Mouse (Mus musculus): ENCODE measurements around the gene Dnah6. TPM values are rescaled to one million over a fixed set of nuclear protein-coding genes. Genes with fewer than 3 reads are reported as not detected.

The Dnah6 gene
- polyA plus RNA-seq, 1 experiment = 9.9 TPM

DNA sequence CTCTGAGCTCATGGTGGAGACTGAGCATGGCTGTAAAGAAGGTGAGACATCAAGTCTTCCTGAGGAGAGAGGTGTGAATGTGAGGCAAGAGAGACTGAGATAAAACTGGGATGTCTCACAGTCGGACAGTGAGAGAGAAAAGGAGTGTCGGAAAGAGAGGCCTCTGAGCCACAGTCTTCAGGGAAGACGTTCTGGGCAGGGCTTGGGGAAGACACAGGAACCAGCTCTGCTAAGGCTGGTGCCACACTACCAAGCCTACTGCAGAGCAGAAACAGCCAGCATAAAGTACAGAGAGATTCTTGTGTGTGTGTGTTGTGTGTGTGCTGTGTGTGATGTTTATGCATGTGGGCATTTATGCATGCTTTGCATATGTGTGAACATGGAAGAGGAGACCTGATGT lies 156.9 kb downstream of the Dnah6 start:
- Histone ChIP-seq H3K36me3 (ENCODE audit: control insufficient read depth, insufficient read depth, low read length) (no peaks in the 10 kb centered on the region; the same call in 1 of the 2 replicates), H3K4me1 (ENCODE audit: control insufficient read depth, insufficient read depth, low read length) (no peaks in the 10 kb centered on the region; the same call in 1 of the 2 replicates), H3K27ac (ENCODE audit: control insufficient read depth, insufficient read depth, low read depth, low read length) (no peak overlapping the region), H3K4me3 (ENCODE audit: control insufficient read depth, low read depth, low read length) (no peak overlapping the region), H3K27me3 (ENCODE audit: control insufficient read depth, insufficient read depth, low read length) (no peaks in the 10 kb centered on the region)
- no peak for TF ChIP-seq POLR2A (IDR thresholded peaks at IDR 0.05; ENCODE audit: control insufficient read depth, low read depth, low read length)
- TF ChIP-seq CTCF (IDR thresholded peaks at IDR 0.05; ENCODE audit: control insufficient read depth, insufficient read depth, insufficient replicate concordance, low read depth, low read length) = no peak

DNA sequence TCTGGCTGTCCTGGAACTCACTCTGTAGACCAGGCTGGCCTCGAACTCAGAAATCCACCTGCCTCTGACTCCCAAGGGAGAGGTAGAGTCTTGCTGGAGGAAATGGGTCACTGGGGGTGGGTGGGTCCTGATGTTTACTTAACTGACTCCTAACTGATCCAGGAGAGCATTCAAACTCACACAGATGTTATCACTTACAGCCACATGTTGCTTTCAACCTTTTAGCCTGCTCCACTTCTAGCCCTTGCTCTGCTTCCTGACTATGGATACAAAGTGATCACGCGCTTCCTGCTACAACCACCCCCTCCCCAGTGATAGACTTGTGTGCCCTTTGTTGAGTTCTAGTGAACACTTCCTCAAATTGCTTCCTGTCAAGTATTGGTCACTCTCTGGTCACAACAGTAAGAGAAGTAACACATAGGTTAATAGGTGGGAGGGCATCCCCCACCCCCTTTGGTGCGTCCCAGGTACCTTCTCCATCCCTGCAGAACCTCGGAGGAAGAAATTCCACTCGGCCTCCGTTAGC lies 161.8 kb downstream of the Dnah6 start:
- no peaks in the 10 kb centered on the region; the same call in 1 of the 2 replicates for H3K36me3 ChIP-seq (ENCODE audit: control insufficient read depth, insufficient read depth, low read length)
- H3K27me3 ChIP-seq (ENCODE audit: control insufficient read depth, insufficient read depth, low read length) = no peaks in the 10 kb centered on the region
- TF ChIP-seq POLR2A (IDR thresholded peaks at IDR 0.05; ENCODE audit: control insufficient read depth, low read depth, low read length) (no peak), CTCF (IDR thresholded peaks at IDR 0.05; ENCODE audit: control insufficient read depth, insufficient read depth, insufficient replicate concordance, low read depth, low read length) (no peak)
- H3K4me1 ChIP-seq (ENCODE audit: control insufficient read depth, insufficient read depth, low read length) = no peaks in the 10 kb centered on the region; the same call in 1 of the 2 replicates
- no peak overlapping the region for H3K27ac ChIP-seq (ENCODE audit: control insufficient read depth, insufficient read depth, low read depth, low read length)
- no peak overlapping the region for H3K4me3 ChIP-seq (ENCODE audit: control insufficient read depth, low read depth, low read length)

DNA sequence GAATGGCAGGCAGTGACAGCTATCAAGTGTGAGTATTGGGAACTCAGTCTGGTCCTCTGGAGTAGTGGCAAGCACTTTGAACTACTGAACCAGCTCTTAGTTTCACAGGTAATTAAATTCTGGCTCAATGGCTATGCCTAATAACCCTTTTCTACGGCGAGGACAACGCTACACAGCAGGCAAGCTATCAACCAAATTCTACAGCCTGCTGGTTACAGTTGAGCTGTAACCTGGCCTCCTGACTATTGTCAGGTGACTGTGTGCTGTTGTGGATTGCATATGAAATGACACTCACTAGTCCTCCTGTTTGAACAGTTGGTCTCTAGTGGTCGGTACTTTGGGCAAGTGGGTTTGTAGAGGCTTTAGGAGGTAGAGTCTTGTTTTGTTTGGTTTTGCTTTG lies 162.3 kb downstream of the Dnah6 start:
- no peaks in the 10 kb centered on the region for H3K27me3 ChIP-seq (ENCODE audit: control insufficient read depth, insufficient read depth, low read length)
- no peaks in the 10 kb centered on the region; the same call in none of the 2 replicates for H3K4me1 ChIP-seq (ENCODE audit: control insufficient read depth, insufficient read depth, low read length)
- TF ChIP-seq CTCF (IDR thresholded peaks at IDR 0.05; ENCODE audit: control insufficient read depth, insufficient read depth, insufficient replicate concordance, low read depth, low read length) (no peak), POLR2A (IDR thresholded peaks at IDR 0.05; ENCODE audit: control insufficient read depth, low read depth, low read length) (no peak)
- H3K36me3 ChIP-seq (ENCODE audit: control insufficient read depth, insufficient read depth, low read length) = no peaks in the 10 kb centered on the region; the same call in 1 of the 2 replicates
- no peak overlapping the region for H3K4me3 ChIP-seq (ENCODE audit: control insufficient read depth, low read depth, low read length)
- no peak overlapping the region for H3K27ac ChIP-seq (ENCODE audit: control insufficient read depth, insufficient read depth, low read depth, low read length)

DNA sequence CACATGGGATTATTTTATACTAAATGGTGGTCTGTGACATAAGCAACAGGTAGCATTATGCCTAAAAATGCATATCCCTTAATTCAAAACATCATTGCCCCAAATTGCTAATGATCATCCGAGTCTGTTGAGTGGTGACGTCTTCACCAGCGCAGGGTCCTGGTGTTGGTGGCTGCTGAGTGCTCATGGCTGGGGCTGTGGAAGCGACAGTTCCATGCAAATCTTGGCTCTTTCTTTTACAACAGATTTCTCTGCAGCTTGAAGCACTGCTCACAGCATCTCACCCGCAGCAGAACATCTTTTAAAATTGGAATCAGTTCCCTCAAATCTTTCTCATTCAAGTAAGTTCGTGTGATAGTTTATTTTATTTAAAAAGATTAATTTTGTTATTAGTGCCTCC lies 166.1 kb downstream of the Dnah6 start:
- Histone ChIP-seq H3K27me3 (ENCODE audit: control insufficient read depth, insufficient read depth, low read length) (no peaks in the 10 kb centered on the region), H3K4me1 (ENCODE audit: control insufficient read depth, insufficient read depth, low read length) (no peaks in the 10 kb centered on the region; the same call in none of the 2 replicates), H3K36me3 (ENCODE audit: control insufficient read depth, insufficient read depth, low read length) (no peaks in the 10 kb centered on the region; the same call in 1 of the 2 replicates), H3K27ac (ENCODE audit: control insufficient read depth, insufficient read depth, low read depth, low read length) (no peak overlapping the region), H3K4me3 (ENCODE audit: control insufficient read depth, low read depth, low read length) (no peak overlapping the region)
- no peak for TF ChIP-seq CTCF (IDR thresholded peaks at IDR 0.05; ENCODE audit: control insufficient read depth, insufficient read depth, insufficient replicate concordance, low read depth, low read length)
- TF ChIP-seq POLR2A (IDR thresholded peaks at IDR 0.05; ENCODE audit: control insufficient read depth, low read depth, low read length) = no peak

DNA sequence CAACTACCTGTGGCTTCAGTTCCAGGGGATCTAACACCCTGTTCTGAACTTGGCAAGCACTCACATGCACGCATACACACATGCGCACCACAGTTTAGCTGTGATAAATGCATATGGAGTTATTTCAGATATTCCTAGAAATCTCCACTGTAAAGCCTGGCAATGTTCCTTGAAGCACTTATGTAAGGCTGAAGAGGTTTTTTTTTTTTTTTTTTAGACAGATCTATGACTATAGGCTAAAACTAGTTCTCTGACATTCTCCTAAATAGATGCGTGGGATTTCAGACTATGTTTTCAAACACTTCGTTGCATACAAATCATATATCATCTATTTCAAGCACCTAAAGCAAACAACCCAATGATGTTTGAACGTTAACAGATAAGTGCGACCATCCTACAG lies 166.6 kb downstream of the Dnah6 start:
- Histone ChIP-seq H3K27me3 (ENCODE audit: control insufficient read depth, insufficient read depth, low read length) (no peaks in the 10 kb centered on the region), H3K36me3 (ENCODE audit: control insufficient read depth, insufficient read depth, low read length) (no peaks in the 10 kb centered on the region), H3K4me1 (ENCODE audit: control insufficient read depth, insufficient read depth, low read length) (no peaks in the 10 kb centered on the region; the same call in 1 of the 2 replicates), H3K27ac (ENCODE audit: control insufficient read depth, insufficient read depth, low read depth, low read length) (no peak overlapping the region), H3K4me3 (ENCODE audit: control insufficient read depth, low read depth, low read length) (no peak overlapping the region)
- TF ChIP-seq POLR2A (IDR thresholded peaks at IDR 0.05; ENCODE audit: control insufficient read depth, low read depth, low read length) (no peak), CTCF (IDR thresholded peaks at IDR 0.05; ENCODE audit: control insufficient read depth, insufficient read depth, insufficient replicate concordance, low read depth, low read length) (no peak)

DNA sequence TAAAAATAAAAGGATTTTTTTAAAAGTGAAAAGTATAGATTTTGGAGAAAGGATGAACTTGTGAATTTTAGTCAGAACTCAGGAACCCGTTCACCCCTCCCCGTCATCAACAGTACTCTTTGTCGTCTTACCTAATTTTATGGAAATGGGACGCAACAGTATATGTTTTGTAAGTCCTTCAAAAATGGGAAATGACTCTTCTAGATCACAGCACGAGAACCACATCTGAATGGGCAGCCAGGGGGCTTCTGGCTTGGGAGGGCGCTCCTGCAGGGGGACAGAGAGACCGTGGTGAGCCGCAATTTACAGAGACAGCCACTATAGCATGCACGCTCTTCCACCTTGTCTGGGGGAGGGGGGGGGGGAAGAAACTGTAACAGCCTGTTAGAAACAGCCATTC lies 167.9 kb downstream of the Dnah6 start:
- H3K27ac ChIP-seq (ENCODE audit: control insufficient read depth, insufficient read depth, low read depth, low read length) = no peak overlapping the region
- no peaks in the 10 kb centered on the region for H3K27me3 ChIP-seq (ENCODE audit: control insufficient read depth, insufficient read depth, low read length)
- H3K4me3 ChIP-seq (ENCODE audit: control insufficient read depth, low read depth, low read length) = no peak overlapping the region
- no peaks in the 10 kb centered on the region; the same call in 1 of the 2 replicates for H3K4me1 ChIP-seq (ENCODE audit: control insufficient read depth, insufficient read depth, low read length)
- no peaks in the 10 kb centered on the region for H3K36me3 ChIP-seq (ENCODE audit: control insufficient read depth, insufficient read depth, low read length)
- TF ChIP-seq POLR2A (IDR thresholded peaks at IDR 0.05; ENCODE audit: control insufficient read depth, low read depth, low read length) = no peak
- no peak for TF ChIP-seq CTCF (IDR thresholded peaks at IDR 0.05; ENCODE audit: control insufficient read depth, insufficient read depth, insufficient replicate concordance, low read depth, low read length)

DNA sequence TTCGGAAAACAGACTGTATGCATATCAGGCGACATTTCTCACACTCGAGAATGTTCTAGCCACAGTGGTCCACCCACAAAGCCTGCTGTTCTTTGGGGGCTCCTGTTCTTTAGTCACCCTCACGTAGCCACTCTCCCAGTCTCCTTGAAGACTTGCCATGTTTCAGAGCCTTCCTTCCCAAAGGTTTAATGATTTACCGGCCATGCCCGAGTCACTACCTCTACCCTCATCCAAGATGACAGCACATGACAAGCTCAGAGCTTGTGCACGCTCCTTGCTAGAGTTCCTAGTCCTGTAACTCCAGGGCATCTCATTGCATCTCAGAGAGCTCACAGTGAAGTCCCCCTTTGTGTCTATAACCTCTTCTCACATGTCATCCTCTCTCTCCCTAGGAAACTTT lies 174.2 kb downstream of the Dnah6 start:
- no peaks in the 10 kb centered on the region for H3K27me3 ChIP-seq (ENCODE audit: control insufficient read depth, insufficient read depth, low read length)
- H3K4me1 ChIP-seq (ENCODE audit: control insufficient read depth, insufficient read depth, low read length) = no peaks in the 10 kb centered on the region
- no peak overlapping the region for H3K4me3 ChIP-seq (ENCODE audit: control insufficient read depth, low read depth, low read length)
- no peak overlapping the region for H3K27ac ChIP-seq (ENCODE audit: control insufficient read depth, insufficient read depth, low read depth, low read length)
- H3K36me3 ChIP-seq (ENCODE audit: control insufficient read depth, insufficient read depth, low read length) = no peaks in the 10 kb centered on the region
- no peak for TF ChIP-seq POLR2A (IDR thresholded peaks at IDR 0.05; ENCODE audit: control insufficient read depth, low read depth, low read length)
- TF ChIP-seq CTCF (IDR thresholded peaks at IDR 0.05; ENCODE audit: control insufficient read depth, insufficient read depth, insufficient replicate concordance, low read depth, low read length) = no peak

Data from testis, adult 2 months (tissue).